Mouse (Mus musculus): ENCODE data around the gene Ets1.
A peak's percentile ranks its signal among the peaks of the same experiment; 100 is the strongest.

Ets1 gene

DNA sequence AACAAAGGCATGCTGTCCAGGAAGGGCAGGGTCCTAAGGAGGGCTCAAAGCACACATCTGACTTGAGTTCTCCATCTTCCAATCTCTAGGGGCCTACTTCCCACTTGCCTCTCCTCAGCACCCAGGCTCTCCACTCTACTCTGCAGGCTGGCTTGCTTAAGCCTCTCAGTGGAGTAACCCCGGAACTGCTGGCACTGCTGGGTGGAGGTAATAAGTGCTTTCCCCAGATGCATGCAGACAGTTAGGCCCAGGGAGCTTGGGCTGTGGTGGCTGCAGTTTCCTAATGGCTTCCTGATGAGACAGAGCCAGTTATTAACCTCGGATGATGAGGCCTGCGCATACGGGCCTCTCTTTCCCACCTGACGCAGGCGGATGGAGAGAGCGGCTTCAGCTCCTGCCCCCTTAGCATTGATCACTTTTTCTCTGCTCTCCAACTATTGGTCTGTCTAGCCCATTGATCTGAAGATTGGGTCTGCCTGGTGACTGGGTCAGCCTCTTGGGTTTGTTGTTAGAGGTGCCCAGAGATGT, 76.4 kb downstream of the Ets1 start:
- DNase-seq (ENCODE audit: low read depth): peak; percentile 76

DNA sequence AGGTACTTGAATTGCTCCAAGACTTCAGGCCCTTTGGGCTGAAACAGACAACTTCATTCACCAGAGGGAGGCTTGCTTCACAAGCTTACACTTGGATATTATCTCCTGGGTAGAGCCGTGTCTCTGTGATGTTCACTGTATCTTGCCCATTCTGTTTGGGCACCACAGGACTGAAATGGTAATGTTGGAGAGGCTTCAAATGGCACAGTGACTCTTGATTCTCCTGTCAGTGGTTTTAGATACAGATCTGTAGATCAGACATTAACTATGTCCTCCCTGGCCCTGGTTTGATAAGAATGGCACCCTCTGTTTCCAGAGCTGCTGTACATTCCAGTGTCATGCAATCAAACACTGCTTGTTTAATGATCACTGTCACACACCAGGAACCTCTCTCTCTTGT, 77.1 kb downstream of the Ets1 start:
- no peak for DNase-seq (ENCODE audit: low read depth)

DNA sequence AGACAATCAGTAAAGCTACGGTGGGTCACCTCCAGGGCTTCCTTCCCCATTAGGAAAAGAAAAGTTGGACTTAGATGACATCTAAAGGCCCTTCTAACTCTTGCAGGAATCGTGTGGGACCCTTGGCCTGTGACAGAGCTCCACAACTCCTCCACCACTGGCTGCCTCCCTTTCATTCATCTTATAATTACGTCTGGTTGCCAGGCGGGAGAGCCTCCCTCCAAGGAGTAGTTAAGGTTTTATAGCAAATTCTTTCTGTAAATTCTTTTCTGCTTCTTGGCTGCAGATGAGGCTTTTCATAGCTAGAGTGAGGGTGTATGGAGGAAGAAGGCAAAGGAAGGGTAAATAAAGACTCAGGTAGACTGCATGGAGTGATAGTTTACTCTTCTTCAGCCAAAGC, 77.8 kb downstream of the Ets1 start:
- DNase-seq (ENCODE audit: low read depth): no peak

DNA sequence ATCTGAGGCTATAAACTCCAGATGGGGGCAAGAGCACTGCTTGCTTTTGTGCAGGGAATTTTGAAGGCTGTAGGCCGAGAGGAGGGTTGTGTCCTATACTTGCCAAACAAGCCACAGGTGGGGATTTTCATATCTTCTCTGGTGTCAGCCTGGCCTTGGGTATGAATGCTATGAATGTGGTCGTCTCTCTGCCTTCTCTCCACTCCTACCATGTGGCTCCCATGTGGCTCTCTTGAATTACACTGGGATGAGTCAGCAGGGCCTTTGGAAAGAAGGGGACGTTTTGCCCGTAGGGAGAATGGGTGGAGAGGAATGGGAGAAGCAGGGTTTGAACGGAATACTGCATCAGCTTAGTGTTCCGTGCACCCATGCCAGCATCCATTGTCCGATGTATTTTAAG, 78.5 kb downstream of the Ets1 start:
- DNase-seq (ENCODE audit: low read depth): no peak

DNA sequence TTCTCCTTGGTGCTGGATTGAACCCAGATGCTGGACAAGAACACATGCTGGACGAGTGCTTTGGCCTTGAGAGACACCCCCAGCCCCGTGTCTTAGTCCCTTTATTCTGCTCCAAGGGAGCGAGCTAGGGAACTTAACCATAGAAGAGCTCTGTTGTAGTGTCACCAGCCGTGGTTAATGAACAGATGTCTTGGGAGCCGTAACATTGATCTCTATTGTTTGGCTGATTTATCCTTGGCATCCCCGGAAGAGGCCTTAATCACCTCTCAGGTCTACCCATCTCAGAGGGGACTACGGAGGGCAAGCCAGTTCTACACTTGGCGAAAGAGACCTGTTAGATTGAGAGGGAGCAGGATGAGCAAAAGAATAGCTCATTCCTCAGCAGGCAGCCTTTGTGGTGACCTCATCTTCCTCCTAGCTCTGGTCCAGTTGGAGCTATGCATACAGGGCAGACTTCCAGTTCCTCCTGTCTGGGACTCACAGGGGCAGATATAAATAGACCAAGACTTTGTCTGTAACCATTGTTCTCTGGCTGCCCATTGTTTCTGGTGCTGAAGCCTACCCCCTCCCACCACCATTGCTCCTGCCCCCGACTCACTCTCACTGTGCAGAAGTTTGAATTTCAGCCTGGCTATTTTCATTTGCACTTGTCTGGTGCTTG, 79.9 kb downstream of the Ets1 start:
- DNase-seq (ENCODE audit: low read depth): no peak

DNA sequence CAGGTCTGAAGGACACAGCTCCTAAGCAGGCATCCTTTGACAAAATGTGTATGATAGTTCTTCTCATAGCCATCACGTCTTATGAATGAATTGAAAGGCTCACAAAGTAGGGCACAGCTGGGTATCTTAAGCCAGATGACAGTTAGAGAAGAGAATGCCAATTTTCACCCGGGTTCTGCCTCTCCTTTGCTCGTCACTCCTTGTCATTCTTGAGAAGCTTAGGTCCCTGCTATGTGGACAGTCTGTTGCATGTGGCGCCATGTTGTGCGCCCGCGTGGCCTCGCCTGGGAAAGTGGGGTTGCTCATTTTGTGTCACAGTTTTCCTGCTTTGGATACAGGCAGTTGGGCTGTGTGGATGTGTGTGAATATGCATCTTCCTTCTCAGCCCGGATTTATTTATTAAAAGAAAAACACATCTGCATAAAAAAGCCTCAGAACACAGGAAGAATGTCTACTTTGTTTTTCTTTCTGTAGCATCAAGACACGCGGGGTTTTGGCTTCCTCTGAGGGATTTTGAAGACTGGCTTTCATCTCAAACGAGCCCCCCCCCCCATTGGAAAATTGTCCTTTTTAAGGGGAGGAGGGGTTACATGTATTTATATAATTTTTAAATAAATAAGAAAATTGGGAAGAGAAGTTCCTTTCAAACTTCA, 81.4 kb downstream of the Ets1 start:
- no peak for DNase-seq (ENCODE audit: low read depth)

DNA sequence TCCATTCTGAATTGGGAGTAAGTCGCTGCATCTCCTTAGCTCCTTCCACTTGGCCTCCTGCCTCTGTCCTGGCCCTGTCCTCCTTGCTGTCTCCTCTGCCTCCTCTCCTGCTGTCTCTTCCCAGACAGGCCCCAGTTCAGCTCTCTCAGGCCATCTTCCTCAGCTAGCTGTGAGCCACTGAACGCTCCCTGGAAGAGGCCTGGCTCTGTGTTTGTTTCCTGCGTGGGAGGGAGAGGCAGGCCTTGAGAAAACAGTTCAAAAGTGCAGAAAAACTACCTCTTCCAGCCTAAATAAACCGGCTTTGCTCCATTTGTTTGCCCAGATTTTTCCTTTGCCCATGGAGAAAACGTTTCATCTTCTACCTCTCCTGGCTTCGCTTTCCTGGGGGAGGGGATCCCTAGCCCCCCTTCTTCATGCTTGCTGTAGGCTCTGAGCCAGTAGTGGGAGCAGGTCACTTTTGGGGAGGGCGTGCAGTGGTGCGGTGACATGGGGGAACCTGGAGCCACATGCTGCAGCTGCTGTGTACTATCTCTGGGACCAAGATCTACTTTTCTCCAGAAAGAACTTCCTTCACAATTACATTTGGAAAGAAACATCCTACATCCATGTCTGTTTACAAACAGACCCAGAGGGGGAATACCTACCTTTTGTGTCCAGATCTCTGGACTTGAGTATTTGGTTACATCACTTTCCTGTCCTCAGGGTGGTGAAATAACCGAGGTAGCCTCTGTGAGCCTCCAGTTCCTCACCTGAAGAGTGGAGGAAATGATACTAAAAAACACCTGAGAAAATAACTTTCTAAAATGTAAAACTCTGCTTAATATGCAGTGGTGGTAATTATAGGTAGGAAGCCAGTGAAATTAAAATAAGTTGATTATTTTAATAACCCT, 82.2 kb downstream of the Ets1 start:
- DNase-seq (ENCODE audit: low read depth): peak; percentile 60

DNA sequence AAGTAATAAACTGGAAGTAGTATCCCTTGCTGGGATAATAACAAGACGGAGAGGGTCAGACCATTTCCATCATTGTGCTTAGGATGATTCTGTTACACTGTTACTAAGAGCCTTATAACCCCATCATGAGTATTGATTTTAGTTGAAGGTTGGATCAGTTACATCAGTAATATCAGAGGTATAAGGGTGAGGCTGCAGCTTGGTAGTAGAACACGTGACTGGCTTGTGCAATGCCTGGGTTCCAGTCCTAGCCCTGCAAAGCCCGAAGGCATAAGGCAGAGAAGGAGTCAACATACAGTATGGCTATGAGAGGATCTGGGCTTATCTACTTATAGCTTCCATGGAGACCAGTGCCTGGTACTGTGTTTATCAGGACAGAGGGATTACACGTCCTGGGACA, 82.8 kb downstream of the Ets1 start:
- peak; percentile 61 for DNase-seq (ENCODE audit: low read depth)

DNA sequence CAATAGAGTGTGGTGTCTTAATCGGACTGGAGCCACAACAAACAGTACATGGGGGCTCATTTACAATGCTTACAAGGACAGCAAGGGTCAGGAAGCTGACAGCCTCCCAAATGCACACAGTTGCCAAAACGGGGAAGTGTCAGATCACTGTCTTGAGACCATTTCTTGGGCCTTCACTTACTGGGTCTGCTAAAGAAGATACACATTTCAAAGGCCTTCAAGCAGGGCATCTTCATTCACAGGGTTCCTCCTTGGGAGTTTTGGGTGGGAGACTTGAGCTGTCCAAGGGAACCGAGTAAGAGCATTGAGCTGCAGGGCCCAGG, 83.9 kb downstream of the Ets1 start:
- DNase-seq (ENCODE audit: low read depth): no peak

DNA sequence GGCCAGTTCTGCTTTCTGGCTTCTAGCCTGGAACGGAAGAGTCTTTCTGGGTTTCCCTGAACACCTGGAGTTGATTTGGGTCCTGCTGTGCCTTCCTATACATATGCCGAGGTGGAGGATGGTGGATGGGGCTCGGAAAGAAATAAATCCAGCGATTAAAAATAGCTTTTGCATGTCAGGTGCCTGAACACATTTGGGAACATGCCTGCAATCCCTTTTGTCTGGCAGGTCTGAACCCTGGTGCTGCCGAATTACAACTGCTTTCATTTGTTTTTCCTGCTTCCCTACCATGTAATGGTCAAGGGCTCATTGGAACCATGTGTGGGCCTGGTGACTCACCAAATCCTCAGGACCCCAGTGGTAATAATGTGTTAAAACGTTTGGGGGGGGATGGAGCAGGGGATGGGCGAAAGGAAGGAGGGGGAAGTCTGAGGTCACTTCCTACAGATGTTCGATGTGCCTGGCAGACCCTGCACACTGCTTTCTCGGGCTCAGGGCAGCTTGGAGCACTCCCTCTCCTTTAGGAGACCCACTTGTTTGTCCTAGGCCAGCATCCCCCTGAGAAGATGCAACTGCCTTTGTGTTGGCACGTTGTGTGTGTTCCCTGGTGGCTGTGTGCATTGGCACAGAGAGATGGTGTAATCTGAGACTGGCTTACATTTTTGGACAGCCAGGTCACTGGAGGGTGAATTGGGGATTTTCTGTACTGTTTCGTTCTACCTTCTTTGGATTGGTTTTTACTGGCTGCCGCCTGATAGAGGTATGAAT, 84.4 kb downstream of the Ets1 start:
- DNase-seq (ENCODE audit: low read depth): peak; percentile 63

DNA sequence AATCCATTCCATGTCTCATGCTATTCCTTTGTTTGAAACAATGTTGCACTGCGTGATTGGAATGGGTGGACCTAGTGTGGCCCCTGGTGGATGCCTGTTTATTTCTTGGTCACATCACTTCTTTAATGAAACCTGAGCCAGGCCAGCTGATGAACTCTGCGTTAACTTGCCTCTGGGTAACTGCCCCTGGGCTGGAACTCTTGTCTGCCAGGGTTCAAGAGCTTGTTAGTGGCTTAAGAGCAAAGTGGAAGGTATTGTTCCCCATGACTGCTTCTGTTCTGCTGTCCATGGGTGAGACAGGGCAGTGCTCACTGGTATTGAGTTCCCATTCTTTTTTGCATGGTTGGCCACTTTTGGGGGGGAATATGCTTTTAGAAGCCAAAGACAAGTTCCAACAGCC, 85.1 kb downstream of the Ets1 start:
- DNase-seq (ENCODE audit: low read depth): peak; percentile 61

DNA sequence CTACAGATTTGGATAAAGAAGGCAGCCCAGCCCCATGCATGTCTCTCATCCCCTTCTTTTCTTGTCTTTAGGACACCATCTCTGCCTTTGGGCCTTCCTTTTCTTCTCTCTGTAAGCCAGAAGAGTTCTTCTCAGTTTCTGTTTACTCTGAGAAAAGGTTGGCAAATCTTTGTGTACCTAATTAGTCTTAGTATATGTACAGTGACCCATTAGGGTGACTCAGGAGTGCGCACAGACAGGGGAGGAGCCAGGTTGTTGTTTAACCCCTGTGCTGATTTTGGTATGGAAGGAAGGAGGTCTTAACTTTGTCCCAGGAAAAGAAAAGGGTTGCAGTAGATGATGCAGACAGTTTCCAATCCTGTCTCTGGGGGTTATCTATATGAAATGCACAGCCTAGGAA, 86.2 kb downstream of the Ets1 start:
- DNase-seq (ENCODE audit: low read depth): peak; percentile 74

DNA sequence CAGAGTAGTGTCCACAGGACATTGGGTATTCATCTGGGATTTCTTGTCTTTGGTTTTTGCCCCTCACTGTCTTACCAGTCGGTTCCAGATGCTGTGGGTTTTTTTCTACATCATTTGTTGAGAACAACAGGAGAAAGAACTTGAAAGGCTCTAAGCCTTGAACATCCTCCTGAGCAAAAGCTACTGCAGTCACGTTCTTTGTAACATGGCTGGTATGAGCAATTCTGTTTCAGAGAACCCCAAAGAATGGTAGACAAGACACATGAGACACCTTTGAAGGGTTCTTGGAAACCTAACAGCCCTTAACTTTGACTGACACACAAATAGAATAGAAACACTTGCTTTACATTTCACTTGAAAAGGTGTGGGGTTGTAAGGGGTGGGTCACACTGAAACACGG, 86.9 kb downstream of the Ets1 start:
- peak; percentile 81 for DNase-seq (ENCODE audit: low read depth)

DNA sequence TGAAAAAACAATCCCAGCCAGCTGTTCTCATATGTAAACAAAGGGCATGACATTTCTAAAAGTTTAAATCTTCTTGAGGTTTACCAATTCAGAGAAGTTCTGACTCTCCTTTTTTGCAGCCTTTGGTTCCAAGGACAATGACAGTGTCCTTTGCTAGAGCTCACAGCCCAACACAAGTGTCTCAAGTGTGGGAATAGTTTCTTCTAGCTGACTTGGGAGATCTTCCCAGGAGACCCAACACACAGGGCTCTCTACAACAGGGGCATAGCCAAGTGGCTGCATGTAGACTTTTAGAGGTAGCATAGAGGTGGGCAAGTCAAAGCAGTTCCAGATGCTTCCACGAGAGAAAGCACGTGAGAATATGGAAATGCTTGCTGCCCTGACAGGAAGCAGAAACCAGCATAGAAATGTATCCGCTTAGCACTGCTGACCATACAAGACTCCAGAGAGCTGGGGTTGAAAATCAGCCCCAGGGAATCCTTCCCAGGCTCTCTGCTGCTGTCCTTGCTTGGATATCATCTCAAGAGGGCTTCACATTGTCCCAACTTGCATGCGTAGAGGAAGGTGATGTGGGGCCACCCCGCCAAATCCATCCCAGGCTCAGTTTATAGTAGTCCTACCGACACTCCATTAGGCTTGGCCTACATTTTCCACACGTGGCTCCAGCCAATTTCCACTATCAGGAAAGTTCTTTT, 88.3 kb downstream of the Ets1 start:
- DNase-seq (ENCODE audit: low read depth): peak; percentile 64

DNA sequence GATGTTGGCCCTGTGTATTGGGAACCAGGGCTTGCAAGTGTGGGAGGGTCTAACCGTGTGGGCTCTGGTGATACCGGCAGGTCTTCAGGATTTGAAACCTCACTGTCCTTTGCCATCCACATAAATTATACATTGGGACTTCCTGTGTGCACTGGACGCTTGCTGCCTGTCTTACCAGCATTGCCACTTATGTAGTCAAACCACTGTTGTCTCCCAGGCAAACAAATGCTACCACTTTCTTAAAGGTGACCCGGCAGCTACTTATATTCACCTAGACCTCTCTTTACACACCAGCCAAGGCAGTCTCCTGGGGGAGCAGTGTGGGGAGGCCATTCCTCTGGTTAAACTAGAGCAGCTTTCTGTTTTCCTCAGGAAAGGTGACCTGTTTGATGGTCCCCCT, 89.9 kb downstream of the Ets1 start:
- no peak for DNase-seq (ENCODE audit: low read depth)

DNA sequence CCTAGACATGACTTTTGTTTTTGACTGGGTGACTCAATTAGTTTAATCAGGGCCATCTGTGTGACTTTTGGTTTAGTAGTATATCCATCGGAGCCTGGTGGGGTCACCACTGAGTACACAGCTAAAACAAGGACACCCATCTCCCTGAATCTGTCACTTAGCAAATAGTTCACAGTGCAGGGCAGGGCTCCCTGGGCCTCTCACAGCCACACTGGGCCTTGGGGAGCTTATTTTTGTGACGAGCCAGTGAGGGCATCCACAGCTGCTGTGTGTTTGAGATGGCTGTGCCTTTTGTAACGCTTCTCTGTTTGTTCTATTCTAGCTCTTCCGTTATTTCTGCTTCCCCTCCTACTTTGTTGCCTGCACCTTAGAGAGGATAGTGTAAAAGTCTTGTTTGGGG, 90.6 kb downstream of the Ets1 start:
- DNase-seq (ENCODE audit: low read depth): no peak

DNA sequence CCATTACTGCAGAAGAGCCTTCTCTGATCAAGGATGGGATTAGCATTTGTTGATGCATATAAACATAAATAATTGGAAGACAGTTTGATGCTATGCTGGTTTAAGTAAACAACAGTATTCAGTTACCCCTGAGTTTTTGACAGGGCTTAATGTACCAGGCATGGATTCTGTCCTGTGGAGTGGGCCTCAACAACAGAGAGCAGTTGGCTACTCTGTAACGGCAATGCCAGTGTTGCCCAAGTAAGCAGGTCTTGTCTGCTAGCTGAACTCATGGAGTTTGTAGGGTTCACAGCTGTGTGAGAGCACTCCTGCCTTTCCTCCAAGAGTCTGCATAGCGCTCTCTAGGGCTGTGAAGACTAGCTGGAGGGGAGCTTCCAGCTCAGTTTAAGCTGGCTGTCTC, 91.0 kb downstream of the Ets1 start:
- DNase-seq (ENCODE audit: low read depth): peak; percentile 62

DNA sequence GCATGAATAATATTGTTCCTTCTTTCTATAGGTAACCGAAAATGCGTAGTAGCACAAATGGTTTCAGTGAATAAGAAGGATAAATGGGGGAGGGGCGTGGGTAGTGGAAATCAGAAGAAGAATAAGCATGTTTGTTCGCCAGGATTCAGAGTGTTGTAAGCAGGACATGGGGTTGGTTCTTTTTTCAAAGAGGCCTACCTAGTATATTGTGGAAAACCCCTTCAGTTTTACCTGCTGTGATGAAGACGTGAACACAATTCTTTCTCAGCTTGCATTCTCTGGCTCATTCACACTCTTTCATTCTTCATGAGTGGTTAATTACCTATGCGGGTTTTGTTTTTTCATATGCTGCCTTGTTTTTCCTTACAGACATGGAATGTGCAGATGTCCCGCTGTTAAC, 92.3 kb downstream of the Ets1 start:
- no peak for DNase-seq (ENCODE audit: low read depth)

DNA sequence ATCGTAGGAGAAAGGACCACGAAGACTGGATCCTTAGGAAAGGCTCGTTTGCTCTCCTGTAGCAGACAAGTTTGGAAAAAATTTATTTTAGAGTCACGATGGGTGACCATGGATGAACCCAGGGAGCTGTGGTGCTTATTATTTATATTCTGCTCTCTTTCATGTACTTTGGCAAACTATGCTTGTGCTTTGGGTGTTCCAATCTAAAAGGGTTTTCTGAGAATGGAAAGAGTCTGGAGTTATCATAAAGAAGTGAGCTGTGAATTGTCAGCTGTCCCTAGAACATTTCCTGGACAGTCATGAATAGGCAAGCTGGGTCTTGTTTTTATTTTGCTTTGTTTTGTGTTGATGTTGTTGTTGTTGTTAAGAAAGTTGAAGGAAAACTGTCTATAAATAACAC, 92.8 kb downstream of the Ets1 start:
- DNase-seq (ENCODE audit: low read depth): no peak

DNA sequence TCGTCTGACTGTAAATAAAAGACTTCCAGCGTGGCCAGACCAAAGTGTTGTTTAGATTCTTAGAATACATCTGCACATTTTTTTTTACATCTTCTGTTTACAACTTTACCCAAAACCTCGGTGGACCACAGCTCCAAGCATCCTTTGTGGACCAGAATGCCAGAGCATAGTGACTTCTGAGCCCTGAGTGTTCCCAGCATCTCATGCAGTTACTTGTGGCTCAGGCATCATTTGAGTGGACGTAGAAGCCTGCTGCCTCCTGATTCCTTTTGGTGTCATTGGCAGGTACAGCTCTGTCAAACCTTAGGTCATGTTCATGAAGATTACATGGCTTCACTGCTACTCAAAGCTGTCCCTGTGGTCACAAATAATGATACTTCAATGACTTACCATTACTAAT, 93.2 kb downstream of the Ets1 start:
- peak; percentile 60 for DNase-seq (ENCODE audit: low read depth)

DNA sequence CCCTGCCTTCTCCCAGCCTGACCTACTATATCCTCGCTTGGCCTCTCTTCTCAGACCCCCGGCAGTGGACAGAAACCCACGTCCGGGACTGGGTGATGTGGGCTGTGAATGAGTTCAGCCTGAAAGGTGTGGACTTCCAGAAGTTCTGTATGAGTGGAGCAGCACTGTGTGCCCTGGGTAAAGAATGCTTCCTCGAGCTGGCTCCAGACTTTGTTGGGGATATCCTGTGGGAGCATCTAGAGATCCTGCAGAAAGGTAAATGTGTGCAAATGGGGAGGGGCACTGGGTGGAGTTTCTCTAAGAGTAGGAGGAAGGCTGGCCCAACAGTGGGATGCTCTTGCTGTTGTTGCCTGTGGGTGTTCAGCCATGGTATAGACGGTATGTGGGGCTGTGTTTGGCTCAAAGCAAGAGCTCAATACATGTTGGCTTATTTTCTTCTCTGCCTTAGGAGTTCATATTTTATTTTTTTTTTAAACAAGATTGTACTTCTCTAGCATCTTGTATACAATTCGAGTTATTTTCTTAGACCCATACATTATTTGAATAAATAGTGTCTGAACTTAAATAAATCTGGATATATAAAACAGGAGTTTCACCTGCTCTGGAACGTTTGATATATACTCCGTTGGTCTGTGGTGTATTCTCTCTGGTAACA, 94.1 kb downstream of the Ets1 start:
- DNase-seq (ENCODE audit: low read depth): peak; percentile 62
